Mouse (Mus musculus): ENCODE results near the gene Cnih3.

DNA sequence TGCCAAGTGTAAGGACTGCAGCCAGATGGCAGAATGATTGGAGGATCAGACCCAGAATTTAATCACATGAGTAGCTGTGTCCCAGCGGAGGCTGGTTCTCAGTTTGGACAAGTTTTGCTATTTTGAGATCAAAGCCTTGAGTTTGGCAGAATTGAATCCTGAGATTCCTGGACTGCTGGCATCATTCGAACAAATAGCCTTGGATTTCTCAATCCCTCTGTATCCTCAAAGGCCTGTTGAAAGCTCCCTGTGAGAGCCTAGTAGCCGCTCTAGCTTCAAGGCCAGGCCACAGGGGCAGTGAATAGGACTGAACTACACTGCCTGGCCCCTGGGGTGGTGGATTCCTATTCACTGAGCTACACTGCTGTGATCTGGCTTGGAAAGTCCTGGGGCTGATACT, 44.4 kb upstream of the Cnih3 start:
- TF ChIP-seq CTCF (IDR thresholded peaks at IDR 0.05; ENCODE audit: low read depth) (no peak), EP300 (IDR thresholded peaks at IDR 0.05; ENCODE audit: low read depth) (no peak)
